Mouse (Mus musculus) thymus, adult 2 months (tissue): Measurements from ENCODE around the gene Arnt2. TPM values are rescaled to one million over a fixed set of nuclear protein-coding genes. Genes with fewer than 3 reads are reported as not detected.

ENCODE experiments used
- DNase-seq: peaks from one replicate; pipeline ENCODE4 v3.0.0; 2021
- H3K27ac ChIP-seq: fragments of 200-500 bp; 2 replicates; pipeline ENCODE4 v1.5.1; 2012; ENCODE audit warnings: low read length, control low read depth; ENCODE audit not compliant: control insufficient read depth, insufficient read depth
- H3K27me3 ChIP-seq: fragments of 200-500 bp; 2 replicates; pipeline ENCODE4 v1.6.1; 2012; ENCODE audit warnings: mild to moderate bottlenecking, low read length, moderate library complexity, mixed read lengths; ENCODE audit not compliant: control insufficient read depth, insufficient read depth
- H3K36me3 ChIP-seq: fragments of 200-500 bp; 2 replicates; pipeline ENCODE4 v1.6.1; 2012; ENCODE audit warnings: mild to moderate bottlenecking, low read length, moderate library complexity; ENCODE audit not compliant: control insufficient read depth, insufficient read depth
- H3K4me1 ChIP-seq: fragments of 200-500 bp; replicated peaks from 2 replicates; pipeline ENCODE4 v1.6.1; 2012; ENCODE audit warnings: low read length; ENCODE audit not compliant: control insufficient read depth, insufficient read depth
- H3K4me3 ChIP-seq: fragments of 200-500 bp; 2 replicates; pipeline ENCODE4 v1.5.1; 2012; ENCODE audit warnings: mild to moderate bottlenecking, low read length, control low read depth, moderate library complexity; ENCODE audit not compliant: control insufficient read depth, insufficient read depth
- CTCF ChIP-seq: fragments of 200-500 bp; IDR thresholded peaks from 2 replicates; pipeline ENCODE4 v1.5.1; 2012; ENCODE audit warnings: mild to moderate bottlenecking, control low read depth, low read length, moderate library complexity, borderline replicate concordance; ENCODE audit not compliant: control insufficient read depth, poor library complexity, insufficient read depth; ENCODE audit errors: extremely low read depth
- POLR2A ChIP-seq: fragments of 200-500 bp; IDR thresholded peaks from 2 replicates; pipeline ENCODE4 v1.6.1; 2012; ENCODE audit warnings: mild to moderate bottlenecking, low read length, control low read depth, moderate library complexity; ENCODE audit not compliant: control insufficient read depth, poor library complexity, insufficient read depth; ENCODE audit errors: extremely low read depth
- WGBS: fragments of 180-500 bp; shearing (Covaris S2); methylation state at CpG from one replicate; pipeline ENCODE4 v1.1.7; 2018; 5-methylcytosine and 5-hydroxymethylcytosine counted together
- polyA plus RNA-seq: library from polyadenylated mRNA; depleted of rRNA; stranded (reverse); fragments of >200 nt; gene quantifications from 2 replicates; pipeline ENCODE4 v1.2.3, GENCODE M21; 2012

The Arnt2 gene
- polyA plus RNA-seq, 1 experiment = 1.9 TPM

DNA sequence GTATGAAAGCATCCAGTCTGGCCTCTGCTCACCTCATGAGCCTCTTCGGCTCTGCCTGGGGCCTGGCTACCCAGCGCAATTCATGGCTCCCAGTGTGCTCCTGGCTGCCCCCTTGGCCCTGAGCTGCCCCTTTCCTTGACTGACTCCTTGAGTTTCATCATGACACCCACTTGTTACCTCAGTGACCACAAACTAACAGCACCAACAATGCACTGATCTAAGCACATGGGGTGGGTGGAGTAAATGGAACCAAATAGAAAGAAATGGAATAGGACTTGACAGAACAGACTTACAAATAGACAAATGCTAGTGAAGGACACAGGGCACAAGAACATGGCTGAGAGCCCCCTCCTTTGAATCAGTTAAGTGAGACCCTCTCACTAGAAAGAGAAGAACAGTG, 95.2 kb downstream of the Arnt2 start:
- Histone ChIP-seq H3K4me1 (no peaks in the 10 kb centered on the region), H3K4me3 (no peak overlapping the region), H3K36me3 (no peaks in the 10 kb centered on the region), H3K27me3 (no peaks in the 10 kb centered on the region), H3K27ac (no peak overlapping the region)
- DNase-seq = no peak
- no peak for TF ChIP-seq CTCF
- no peak for TF ChIP-seq POLR2A
- 98% methylated on average over 2 of the region's 2 CpGs for WGBS

DNA sequence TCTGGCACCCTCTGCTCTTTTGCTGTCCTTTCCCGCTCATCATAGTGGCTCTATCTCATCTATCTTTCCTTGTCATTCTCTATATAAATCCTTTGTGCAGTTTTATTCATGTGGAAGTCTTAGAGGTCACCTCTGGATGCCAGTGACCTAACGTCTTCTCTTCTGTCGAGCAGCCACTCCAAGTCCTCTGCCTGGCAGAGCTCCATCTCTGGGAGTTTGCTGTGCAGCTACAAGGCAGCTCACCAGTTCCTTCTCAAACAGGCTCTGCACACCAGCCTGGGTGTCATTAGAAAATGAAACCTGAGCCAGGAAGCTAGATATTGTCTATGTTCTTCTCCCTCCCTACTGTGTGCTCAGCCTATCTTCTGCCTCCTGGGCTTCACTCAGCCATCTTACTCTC, 98.4 kb downstream of the Arnt2 start:
- no peak overlapping the region for H3K27ac ChIP-seq
- WGBS = 88% methylated on average over 3 of the region's 3 CpGs
- H3K4me1 ChIP-seq = no peaks in the 10 kb centered on the region
- no peaks in the 10 kb centered on the region for H3K36me3 ChIP-seq
- H3K4me3 ChIP-seq = no peak overlapping the region
- H3K27me3 ChIP-seq = no peaks in the 10 kb centered on the region
- DNase-seq = no peak
- TF ChIP-seq CTCF = no peak
- TF ChIP-seq POLR2A = no peak

DNA sequence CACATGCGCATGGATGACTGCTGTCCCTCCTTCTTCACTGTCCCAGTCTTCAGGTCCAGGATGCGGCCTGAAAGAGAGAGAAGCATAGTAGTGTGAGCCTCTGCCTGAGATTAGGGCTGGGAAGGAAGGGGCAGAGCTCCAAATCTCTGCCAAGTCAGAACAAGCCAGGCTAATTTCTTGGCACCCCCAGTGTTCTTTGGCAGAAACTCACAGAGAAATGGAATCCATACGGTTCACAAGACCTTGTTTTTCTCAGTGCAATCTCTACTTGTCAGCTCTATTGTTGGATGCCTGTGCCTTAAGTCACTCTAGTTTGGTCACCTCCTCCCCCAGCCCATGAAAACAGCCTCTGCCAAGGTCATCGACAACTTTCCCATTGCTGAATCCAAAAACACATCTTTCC, 99.1 kb downstream of the Arnt2 start:
- 95% methylated on average over 4 of the region's 4 CpGs for WGBS
- TF ChIP-seq CTCF (no peak), POLR2A (no peak)
- Histone ChIP-seq H3K4me3 (no peak overlapping the region), H3K27me3 (no peaks in the 10 kb centered on the region), H3K27ac (no peak overlapping the region), H3K36me3 (no peaks in the 10 kb centered on the region), H3K4me1 (no peaks in the 10 kb centered on the region)
- no peak for DNase-seq

DNA sequence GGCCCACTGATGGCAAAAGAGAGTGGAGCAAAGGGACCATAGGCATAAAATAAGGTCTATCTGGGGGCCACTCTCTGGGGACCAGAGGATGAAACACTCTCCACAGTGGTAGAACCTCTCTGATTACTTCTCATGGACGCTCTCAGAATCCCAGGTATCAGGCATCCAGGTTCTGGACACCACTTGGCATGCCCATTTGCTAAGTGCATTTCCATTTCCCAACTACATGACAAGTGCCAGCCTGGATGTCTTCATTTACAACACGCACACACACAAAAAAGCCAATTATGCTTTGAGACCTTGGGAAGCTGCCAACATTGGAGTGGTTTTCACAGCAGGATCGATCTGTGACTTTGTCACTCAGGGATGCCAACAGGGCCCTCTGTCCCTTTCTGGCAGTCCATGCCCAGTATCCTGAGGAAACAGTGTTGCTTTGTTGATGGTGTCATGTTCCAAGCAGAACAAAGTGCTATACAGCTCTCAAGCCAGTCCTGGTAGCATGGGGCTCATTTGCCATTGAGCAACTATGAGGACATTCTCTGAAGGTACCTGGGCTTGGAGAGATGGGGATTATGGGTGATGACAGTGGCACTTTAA, 102.5 kb downstream of the Arnt2 start:
- H3K36me3 ChIP-seq = no peaks in the 10 kb centered on the region
- no peak for TF ChIP-seq POLR2A
- no peak for TF ChIP-seq CTCF
- H3K27me3 ChIP-seq = no peaks in the 10 kb centered on the region
- H3K27ac ChIP-seq = no peak overlapping the region
- no peak for DNase-seq
- WGBS = 91% methylated on average over 3 of the region's 3 CpGs
- H3K4me3 ChIP-seq = no peak overlapping the region
- H3K4me1 ChIP-seq = no peaks in the 10 kb centered on the region

DNA sequence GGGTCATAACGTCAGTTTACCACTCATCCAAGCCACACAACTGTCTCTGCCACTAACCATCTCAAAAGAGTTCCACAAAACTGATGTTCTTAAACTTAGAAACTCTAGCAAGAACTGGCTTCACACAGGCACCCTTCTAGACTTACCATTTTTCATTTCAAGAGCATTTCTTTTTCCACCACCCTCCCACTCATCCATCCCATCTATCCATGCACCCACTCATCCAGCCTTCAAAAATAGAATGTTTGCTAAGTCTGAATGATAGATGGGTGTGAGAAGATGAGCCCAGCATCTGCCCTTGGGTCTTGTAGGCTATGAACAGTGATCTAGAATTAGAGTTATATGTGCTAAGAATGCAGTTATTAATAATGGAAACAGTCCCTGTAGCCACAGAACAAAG, 109.7 kb downstream of the Arnt2 start:
- Histone ChIP-seq H3K4me1 (no peaks in the 10 kb centered on the region), H3K36me3 (no peaks in the 10 kb centered on the region), H3K27me3 (no peaks in the 10 kb centered on the region), H3K27ac (no peak overlapping the region), H3K4me3 (no peak overlapping the region)
- no peak for DNase-seq
- 80% methylated on average over 1 of the region's 1 CpGs for WGBS
- TF ChIP-seq CTCF (no peak), POLR2A (no peak)

DNA sequence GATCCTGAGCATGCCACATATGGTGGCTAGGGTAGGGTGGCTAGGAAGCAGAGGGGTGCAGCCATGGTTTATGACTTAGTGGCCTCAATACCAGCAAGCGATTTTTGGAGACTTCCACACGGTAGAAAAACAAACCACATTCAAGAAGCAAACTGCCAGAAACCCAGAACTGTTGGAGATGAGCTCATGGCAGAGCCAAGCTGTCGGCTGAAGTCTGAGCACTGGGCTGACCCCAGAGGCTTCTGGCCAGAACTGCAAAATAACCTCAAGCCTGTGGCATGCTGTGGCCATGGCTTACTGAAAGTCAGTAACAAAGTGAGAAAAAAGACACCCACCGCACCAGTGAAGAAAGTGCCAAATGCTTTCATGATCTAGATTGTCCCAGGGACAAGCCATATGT, 110.4 kb downstream of the Arnt2 start:
- Histone ChIP-seq H3K36me3 (no peaks in the 10 kb centered on the region), H3K27me3 (no peaks in the 10 kb centered on the region), H3K4me3 (no peak overlapping the region), H3K27ac (no peak overlapping the region), H3K4me1 (no peaks in the 10 kb centered on the region)
- WGBS = 76% methylated on average over 4 of the region's 4 CpGs
- TF ChIP-seq CTCF = no peak
- DNase-seq = no peak

DNA sequence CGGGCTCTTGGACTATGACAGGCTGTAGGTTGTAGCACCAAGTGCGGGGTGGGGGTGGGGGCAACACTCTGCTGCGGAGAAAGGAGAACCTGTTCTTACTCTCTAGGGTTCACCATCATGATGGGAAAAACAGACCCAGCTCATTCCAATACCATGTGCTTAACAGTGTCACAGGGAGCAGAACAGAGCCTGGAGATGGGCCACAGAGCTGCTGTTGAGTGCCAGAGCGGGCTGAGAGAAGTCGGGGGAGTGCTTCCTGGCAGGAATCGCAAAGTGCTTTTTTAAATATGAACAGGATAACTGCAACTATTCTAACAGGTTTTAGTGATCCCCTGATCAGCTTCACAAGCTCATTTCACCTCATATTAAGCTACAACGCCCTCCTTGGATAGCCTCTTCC, 116.9 kb downstream of the Arnt2 start:
- 93% methylated on average over 7 of the region's 7 CpGs for WGBS
- Histone ChIP-seq H3K27ac (no peak overlapping the region), H3K36me3 (no peaks in the 10 kb centered on the region), H3K4me3 (no peak overlapping the region), H3K27me3 (no peaks in the 10 kb centered on the region), H3K4me1 (no peaks in the 10 kb centered on the region)
- DNase-seq = no peak
- TF ChIP-seq POLR2A (no peak), CTCF (no peak)
